Mouse (Mus musculus): Measurements from ENCODE around the gene Atp8b5. TPM values are rescaled to one million over a fixed set of nuclear protein-coding genes. Genes with fewer than 3 reads are reported as not detected.

Atp8b5 gene
- polyA plus RNA-seq, 1 experiment, result 0.06 TPM

DNA sequence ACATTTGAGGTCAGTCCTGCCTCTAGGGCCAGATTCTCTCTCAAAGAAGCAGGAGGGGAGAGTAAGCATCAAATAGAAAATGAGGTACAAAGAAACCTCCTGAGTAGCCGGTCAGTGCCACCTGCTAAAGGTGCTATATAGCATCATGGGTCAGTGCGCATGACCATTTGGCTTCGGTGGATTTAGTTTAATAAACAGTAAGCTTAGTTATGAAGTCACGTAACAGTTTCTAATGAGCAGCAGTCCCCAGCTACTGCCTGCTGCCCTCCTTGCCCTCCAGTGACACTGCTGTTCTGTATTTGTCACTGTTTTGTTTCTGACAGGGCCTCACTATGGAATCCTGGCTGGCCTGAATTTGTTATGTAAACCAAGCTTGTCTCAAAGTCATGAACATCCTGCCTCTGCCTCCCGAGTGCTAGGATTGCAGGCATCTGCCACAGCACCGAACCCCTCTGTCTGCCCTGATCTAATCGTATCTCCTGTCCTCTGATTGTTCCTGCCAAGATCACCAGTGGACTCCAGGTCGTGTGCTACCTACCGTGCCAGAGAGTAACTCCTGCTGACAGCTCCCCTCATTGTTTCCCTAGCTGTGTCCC, 123.0 kb downstream of the Atp8b5 start:
- TF ChIP-seq GATA1 (IDR thresholded peaks at IDR 0.05; ENCODE audit: low read length), result no peak

DNA sequence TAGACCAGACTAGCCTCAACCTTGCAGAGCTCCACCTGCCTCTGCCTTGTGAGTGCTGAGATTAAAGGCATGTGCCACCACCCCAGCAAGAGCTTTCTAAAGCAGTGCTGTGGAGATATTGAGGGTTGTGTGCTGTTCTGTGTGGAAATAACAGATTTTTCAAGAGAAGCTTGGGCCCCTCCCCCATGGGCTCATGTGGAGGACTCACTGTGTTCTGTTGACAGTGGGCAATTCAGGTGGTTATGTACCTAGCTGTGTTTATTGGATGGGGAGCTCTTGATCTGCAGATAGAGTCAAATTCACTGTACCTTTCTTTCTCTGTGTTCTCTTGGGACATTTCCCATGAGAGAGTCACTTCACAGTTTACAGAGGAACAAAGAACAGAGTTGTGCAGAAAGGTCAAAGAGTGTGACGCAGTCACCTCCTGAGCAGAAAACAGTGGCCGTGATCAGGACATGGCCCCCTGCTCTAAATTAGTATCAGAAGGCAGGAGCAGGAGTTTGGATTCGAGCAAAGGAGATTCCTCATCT, 124.6 kb downstream of the Atp8b5 start:
- TF ChIP-seq GATA1 (IDR thresholded peaks at IDR 0.05; ENCODE audit: low read length), result no peak

DNA sequence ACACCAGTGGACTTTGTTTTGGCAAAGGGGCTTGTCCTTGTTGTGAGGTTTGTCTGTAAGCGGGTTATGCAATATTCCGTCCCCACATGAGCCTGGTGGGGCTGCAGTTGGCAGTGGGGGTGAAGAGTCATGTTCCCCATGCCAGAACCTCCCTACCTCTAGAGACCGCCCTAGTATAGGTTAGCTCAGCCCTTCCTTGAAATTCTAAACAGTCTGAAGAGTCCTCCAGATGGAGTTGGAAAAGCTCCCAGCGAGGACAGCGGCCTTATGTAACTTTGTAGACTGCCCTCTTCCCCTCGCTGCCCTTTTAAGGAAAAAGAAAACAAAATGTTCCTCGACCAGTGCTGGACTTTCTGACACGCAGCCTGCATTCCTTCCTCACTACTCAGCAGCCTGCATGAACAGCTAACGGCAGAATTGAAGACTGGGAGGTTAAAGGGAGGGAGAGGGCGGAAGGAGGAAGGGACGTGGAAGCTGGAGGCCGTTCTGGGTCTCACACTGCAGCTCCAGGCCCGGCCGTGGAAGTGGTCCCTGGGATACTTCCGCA, 127.5 kb downstream of the Atp8b5 start:
- no peak for TF ChIP-seq GATA1 (IDR thresholded peaks at IDR 0.05; ENCODE audit: low read length)

DNA sequence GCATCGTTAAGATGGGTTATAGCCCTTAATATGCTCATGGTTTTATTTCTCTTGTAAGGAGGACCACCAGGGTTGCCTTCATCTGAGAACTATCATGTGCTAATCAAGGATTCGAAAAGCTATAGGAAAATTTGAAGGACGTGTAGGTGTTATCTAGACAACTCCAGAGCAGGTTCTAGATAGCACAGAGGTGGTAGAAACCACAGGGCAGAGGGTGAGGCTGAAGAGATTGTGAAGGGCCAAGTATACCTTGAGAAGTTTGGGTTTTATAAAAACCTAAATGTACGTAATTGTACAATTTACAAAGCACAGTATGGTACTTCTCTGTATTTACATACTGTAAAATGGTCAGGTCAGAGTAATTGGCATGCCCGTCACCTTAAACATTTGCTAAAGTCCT, 128.2 kb downstream of the Atp8b5 start:
- no peak for TF ChIP-seq GATA1 (IDR thresholded peaks at IDR 0.05; ENCODE audit: low read length)

DNA sequence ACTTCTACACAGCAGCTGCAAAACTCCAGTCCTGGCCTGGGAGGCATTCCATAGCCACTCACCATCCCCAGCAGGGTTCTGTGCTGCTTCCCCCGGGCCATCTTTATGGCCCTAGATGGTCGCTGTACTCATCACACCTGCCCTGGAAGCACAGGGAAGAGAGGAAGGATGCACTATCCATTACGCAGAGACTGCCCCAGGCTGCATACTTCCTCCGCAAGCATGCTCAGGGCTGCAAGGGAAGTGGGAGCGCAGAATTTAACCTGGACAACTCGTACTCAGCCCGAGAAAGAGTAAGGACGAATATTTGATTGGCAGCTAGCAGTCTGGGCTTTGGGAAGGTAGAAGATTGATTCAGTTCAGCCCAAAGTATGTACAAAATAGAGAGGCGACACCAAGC, 128.9 kb downstream of the Atp8b5 start:
- no peak for TF ChIP-seq GATA1 (IDR thresholded peaks at IDR 0.05; ENCODE audit: low read length)

DNA sequence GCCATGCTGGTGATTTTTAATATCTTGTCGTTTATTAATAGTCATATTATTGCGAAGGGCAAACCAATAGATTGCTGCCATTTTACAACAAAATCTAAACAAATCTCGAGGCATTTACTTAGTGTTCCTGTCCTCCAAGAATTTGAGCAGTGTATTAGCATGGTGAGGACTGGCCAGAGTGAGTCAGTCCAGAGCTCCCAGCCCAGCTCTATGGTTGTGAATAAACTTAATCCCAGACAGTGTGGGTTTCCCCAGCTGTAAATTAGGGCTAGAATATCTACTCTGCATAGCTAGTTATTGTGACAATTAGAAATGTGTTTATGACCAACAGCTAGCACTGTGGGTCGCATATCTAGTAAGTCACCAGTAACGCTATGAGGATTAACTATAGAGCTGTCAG, 129.4 kb downstream of the Atp8b5 start:
- TF ChIP-seq GATA1 (IDR thresholded peaks at IDR 0.05; ENCODE audit: low read length), result no peak

DNA sequence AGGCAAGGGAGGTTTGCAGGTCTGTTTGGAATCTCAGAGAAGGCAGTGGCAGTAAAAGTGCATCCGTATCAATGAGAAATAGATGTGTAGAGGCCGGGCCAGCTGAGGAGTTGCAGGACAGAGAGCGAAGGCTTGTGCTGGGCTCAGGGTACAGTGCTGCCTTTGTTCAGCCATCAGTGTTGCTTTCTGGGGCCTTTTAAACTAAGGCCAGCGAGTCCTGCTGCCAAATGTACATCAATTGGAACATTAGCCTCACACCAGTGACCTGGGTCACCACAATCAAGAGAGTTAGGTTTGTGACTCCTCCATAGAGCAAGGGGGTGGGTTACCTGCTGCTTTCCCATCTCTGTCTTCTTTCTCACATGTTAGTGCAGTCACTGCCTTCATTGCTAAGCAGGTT, 131.1 kb downstream of the Atp8b5 start:
- no peak for TF ChIP-seq GATA1 (IDR thresholded peaks at IDR 0.05; ENCODE audit: low read length)

DNA sequence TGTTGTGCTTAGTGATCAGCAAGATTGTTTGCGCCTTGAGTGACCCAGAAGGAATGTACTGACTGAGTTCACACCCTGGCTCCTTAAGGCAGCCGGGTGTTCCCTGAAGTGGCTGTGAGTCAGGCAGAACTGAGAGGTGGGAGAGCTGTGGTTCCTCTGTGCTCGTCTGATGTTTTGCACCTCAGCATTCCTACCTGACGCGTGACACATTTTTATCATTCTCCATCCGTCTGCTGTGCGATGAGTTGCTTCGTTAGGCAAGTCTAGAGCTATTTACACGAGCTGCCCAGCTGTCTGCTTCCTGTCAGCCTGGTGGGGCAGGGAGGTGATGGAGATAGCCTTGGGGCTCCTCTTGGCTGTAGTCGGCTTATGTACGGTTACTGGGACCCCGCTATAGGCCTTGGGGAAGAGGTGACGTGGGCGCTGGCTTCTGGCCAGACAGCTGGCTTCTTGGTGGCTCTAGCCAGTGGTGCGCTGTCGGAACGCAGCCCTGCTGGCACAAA, 131.9 kb downstream of the Atp8b5 start:
- TF ChIP-seq GATA1 (IDR thresholded peaks at IDR 0.05; ENCODE audit: low read length), result no peak

DNA sequence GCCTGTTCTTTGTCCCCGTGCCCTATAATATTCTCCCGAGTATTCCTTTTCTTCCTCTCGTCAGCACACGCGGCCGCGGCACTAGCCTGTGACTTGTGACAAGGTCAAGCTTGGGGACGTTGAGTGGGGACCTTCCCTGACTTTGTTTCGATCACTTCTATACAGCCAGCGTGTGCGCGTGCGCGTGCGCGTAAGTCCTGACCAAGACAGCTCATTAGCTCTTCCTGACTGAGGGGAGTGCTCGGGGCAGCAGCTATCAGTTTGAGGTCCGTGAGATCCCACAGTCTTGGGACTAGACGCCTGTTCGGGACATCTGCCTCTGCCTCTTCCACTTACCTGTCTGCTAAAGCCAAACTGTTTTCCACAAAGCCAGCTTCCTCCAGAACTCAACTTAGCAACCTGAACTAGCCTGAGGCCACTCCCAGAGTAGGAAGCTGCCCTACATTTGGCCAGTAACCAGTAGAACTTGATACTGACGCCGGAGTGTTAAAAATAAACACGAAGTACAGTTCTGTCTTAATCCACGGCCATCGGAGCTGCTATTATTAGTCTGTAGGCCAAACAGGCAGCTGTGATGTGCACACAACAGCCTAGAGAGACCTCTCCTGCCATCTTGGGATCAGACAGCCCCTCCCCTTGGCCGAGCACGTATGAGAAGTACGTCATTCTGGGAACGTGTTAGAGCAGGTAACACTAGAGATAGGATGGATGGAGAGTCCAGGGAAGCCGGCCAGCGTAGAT, 132.6 kb downstream of the Atp8b5 start:
- no peak for TF ChIP-seq GATA1 (IDR thresholded peaks at IDR 0.05; ENCODE audit: low read length)

DNA sequence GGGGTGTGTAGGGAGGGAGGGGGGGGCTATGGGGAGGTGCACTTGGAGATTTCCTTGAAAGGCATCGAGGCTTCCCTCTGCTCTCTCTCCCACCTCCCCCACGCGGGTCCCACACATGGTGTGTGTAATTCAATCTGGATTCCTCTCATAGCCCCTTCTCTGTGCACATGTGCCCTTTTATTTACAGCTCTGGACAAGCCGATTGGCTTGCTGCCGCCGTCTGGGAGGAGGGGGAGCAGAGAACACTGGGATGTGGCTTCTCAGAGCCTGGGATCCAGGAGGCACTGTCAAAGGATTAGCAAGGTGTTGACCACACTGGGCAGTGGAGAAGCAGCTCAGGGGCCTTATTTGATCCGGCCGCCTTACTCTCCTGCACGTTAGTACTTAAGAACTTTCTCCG, 134.0 kb downstream of the Atp8b5 start:
- no peak for TF ChIP-seq GATA1 (IDR thresholded peaks at IDR 0.05; ENCODE audit: low read length)

DNA sequence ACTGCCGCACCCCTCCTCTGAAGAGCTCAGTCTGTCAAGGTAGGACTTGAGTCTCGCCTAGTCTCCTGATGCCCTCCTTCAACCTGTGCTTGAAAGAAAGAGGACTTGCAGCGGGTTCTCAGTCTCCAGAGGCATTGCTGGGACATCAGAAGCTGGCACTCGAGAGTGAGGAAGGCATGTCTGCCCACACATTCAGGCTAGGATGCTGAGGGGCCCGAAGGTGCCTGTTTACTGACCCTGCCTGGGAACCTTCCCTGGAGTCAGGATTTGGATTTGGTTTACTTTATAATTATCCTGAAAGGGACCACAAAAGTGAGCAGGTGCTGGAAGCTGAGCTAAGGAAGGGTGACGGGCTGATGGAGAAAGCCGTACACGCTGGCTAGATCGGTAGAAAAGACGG, 134.5 kb downstream of the Atp8b5 start:
- TF ChIP-seq GATA1 (IDR thresholded peaks at IDR 0.05; ENCODE audit: low read length), result no peak

DNA sequence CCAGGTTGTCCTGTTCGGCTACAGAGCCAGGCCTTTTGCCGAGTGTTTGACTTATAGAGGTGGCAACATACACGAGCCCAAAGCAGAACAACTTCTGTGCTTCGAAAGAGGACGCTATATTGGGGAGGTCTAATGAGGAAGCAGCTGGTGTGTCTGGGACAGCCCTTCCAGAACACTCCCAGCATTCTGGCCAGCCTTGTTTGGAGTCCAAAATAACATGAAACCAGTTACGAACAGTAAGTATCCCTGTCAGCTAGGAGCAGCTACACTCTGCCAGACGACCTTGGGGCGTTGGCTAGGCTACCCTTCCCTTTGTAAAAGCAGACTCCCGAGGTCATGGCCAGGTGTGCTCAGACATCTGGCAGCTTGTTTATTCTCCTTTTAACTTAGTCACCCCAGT, 135.3 kb downstream of the Atp8b5 start:
- TF ChIP-seq GATA1 (IDR thresholded peaks at IDR 0.05; ENCODE audit: low read length), result no peak

DNA sequence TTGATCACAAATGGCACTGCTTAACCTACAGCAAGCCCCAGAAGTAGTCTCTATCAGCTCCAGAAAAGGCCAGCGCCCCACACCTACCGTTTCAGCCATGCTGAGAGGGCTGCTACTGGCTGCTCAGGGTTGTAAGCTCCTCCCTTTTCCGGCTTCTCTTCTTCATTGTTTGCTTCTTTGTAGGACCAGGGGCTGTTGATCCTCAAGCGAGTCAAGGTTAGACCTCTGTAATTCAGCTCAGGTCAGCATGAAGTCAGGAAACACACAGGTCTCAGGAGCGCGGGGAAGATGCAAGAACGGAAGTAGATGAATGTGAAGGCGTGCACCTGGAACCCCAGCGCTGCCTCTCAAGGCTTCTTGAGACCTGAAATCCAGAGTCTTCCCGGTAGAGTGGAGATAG, 137.7 kb downstream of the Atp8b5 start:
- no peak for TF ChIP-seq GATA1 (IDR thresholded peaks at IDR 0.05; ENCODE audit: low read length)

DNA sequence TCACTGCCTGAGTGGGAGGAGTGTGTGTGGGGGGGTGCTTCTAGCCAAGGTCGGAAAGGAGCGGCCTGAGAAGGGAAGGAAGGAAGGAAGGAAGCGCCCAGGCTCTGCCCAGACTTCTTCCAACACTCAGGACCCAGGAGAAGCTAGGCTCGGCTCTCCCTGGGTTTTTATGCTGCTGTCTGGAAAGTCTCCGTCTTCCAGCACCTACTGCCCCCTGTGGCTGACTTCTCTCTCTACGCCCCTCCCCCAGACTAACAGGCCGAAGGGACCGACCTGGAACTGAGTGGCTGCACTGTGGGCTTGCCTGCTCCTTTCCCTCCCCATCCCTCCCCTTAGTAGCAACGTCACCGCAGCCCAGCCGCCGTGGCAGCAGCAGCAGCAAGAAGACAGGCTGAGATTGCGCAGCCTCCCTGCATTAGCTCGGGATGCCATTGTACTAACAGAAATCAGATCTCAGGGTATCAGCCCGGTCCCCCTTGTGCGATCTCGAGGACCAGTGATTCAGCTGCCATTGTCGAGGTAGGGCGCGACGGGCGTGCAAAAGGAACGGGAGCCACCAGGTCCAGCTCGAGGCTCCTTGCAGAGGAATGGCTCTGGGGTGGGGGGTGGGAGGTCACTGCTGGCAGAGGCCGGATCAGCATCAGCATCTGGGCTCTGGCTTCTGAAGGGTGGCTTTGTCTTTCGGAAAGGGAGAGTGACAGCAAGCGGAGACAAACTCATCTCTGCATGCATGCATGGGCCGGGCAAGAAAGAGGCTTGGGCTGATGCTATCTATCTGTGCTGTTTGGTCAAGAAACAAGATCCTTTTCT, 139.4 kb downstream of the Atp8b5 start:
- no peak for TF ChIP-seq GATA1 (IDR thresholded peaks at IDR 0.05; ENCODE audit: low read length)

DNA sequence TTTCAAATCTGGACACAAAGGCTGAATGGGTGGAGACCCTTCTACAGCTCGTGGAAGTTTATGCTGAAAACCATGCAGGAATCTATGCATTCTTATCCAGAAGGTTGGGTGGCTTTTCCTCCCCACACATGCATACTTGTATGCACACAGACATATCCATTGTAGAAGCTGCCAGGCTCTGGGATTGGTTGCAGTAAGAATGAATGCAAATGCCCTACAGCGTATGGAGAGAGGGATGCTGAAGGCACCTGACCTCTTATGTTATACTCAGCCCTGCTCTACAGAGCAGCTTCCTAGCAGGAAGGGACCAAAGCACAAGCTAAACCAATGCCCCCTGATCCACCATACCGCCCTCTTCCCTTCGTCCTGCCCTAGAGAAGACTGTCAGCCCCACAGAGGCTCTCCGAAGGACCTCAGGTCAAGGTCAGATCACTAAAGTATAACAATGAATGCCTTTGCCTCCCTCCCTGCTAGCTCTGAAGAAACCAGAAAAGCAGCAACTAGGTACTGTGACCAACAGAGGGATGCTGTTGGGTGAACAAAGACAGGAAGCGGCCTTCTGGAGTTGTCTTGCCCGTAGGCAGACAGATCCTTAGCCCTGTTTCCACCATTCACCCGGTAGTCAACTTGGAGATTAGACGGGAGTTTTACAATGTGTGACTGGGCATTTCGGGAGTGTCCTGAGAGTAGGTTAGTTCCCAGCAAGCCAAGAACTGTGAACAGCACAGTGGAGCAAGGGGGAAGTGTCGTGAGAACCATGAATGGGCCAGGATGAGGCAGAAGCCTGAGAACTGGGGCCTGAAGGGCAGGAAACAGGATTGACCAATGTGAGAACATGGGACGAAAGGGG, 140.3 kb downstream of the Atp8b5 start:
- TF ChIP-seq GATA1 (IDR thresholded peaks at IDR 0.05; ENCODE audit: low read length), result no peak
